Mouse (Mus musculus): ENCODE data around the gene Emc6. TPM values are rescaled to one million over a fixed set of nuclear protein-coding genes. Genes with fewer than 3 reads are reported as not detected.
A peak's percentile ranks its signal among the peaks of the same experiment; 100 is the strongest.

The Emc6 gene
- polyA plus RNA-seq, 1 experiment from 2014 or later, result 96.7 TPM

DNA sequence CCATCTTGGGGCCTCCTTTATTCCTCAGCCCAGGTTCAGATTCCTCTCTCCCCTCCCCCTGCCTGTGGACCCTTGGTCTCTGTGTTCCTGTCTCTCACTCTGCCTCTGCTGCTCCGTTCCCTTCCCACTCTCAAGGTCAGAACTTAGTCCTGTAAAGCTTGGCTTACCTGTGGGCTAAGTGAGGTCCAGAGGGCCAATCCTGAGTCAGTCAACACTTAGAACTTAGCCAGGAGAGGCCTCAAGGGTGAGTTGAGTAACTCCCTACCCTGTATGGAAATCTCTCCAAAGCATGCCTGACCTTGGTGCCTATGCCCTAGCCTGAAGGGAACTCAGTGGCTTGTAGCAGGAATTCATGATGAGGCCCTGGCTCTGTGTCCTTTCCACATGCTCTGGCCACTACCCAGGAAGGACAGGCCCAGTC lies 32.6 kb downstream of the Emc6 start:
- no peak overlapping the region for H3K4me2 ChIP-seq (replicated peaks)
- H3K4me1 ChIP-seq, result no peaks in the 10 kb centered on the region
- H3K9ac ChIP-seq, result no peak overlapping the region
- no peak for ATAC-seq (ENCODE audit: low FRiP score, low read depth)
- no peak overlapping the region for H3K27ac ChIP-seq
- H3K4me3 ChIP-seq, result no peak overlapping the region
- H3K9me3 ChIP-seq, result no peaks in the 10 kb centered on the region
- no peaks in the 10 kb centered on the region for H3K27me3 ChIP-seq
- no peaks in the 10 kb centered on the region for H3K36me3 ChIP-seq
- WGBS, result 69% methylated on average over 1 of the region's 1 CpGs

DNA sequence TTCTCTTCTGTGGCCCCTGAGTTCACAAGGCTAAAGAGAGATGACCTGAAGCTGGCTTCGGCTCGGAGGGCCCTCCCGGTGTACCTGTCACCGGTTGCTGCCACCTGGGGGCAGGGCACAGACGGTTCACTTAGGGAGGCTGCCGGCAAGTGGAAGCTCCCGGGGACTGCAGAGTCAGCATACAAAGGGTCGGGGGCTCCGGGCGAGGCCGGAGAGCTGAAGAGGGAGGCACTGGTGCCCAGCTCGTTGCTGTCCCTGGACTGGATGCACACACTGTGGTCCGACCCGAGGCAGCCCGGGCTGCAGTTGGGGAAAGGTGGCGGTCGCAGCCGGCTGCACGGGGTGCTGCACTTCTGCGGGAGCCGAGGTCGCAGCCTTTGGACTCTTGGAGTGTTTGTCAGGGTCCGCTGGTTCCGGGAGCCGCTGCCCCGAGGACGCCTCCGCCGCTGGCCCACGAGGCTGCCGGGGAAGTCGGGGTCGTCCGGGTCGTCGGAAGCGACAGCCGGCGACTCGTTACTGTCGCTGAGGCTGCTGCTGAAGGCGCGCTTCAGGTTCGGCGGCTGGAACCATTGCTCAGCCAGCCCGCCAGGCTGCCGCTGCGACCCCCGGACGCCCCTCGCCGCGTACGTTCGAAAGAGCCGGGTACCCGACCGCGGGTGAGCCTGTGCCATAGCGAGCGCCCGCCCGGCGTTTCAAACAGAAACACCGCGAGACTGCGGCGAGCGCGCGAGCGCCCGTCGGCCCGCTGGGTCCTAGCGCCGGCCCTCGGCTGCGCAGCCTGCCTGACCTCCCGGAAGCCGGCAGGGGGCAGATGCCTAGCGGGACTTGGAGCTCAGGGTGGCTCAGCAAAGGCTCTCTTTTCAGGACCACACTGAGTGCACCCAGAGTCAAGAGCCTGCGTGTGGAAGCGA lies 39.0 kb downstream of the Emc6 start, which contains the start of gene Haspin:
TSS of gene Haspin (minus strand) at position 704 of the 911 bp plus-strand sequence.
- peaks cover 11% of the 10 kb centered on the region for H3K36me3 ChIP-seq
- H3K9ac ChIP-seq, result peak within 1 kb of the TSS; percentile 85
- peaks cover 40% of the 10 kb centered on the region for H3K4me1 ChIP-seq
- no peaks in the 10 kb centered on the region for H3K27me3 ChIP-seq
- ATAC-seq (ENCODE audit: low FRiP score, low read depth), result peak; percentile 91
- peak within 1 kb of the TSS; percentile 83 for H3K4me2 ChIP-seq (replicated peaks)
- H3K27ac ChIP-seq, result no peak within 1 kb of the TSS
- H3K4me3 ChIP-seq, result peak within 1 kb of the TSS; percentile 89
- under 1% methylated on average over 81 of the region's 84 CpGs for WGBS
- 0 out of 2 replicates have a peak, but pooled peaks cover under 1% of the 10 kb centered on the region for H3K9me3 ChIP-seq

DNA sequence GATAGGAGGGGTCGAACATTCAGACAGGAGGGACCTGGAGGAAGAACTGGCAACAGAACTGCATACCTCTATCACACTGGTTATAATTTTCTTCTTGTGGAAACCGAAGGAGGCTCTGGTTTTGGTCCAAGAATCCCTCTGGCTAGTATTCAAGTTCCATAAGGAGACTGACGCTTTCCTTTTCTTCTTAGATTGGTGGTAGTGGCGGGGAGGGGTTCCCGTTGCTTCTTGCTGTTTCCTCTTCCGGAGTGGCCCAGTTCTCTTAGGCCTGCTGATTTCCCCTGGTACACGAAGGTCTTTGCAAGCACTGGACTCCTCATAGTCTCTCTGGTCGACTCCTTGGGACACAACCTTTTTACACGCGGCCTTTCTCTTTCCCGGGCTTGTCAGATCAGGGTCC lies 39.7 kb downstream of the Emc6 start:
- Histone ChIP-seq H3K27ac (no peak overlapping the region), H3K9ac (peak overlapping the region; percentile 85), H3K4me1 (peaks cover 40% of the 10 kb centered on the region), H3K9me3 (0 out of 2 replicates have a peak, but pooled peaks cover 3% of the 10 kb centered on the region), H3K4me3 (peak overlapping the region; percentile 89), H3K36me3 (peaks cover 18% of the 10 kb centered on the region), H3K4me2 (replicated peaks) (peak overlapping the region; percentile 83), H3K27me3 (no peaks in the 10 kb centered on the region)
- 39% methylated on average over 11 of the region's 11 CpGs for WGBS
- ATAC-seq (ENCODE audit: low FRiP score, low read depth), result no peak

DNA sequence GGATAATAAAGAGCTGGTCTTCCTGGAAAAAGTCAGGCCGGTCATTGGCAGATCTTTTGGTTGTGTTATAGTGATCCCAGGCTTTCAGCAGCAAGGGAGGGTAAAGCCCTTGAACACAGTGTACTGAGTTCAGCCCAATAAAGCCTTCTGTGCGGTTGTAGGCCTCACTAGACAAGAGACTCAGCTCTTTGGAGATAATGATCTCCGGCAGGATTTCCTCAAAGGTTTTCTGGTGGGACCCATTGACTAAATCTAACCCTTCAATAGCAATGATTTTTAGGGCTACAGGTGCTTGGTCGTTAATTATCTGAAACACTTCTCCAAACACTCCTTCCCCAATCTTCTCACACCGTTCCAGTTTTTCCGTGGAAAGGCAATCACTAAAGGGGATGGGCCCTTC lies 40.2 kb downstream of the Emc6 start:
- Histone ChIP-seq H3K27me3 (no peaks in the 10 kb centered on the region), H3K36me3 (peaks cover 21% of the 10 kb centered on the region), H3K4me2 (replicated peaks) (peak overlapping the region; percentile 83), H3K4me3 (peak overlapping the region; percentile 89), H3K9ac (peak overlapping the region; percentile 85; the same call in 1 of the 2 replicates), H3K4me1 (peaks cover 40% of the 10 kb centered on the region), H3K9me3 (0 out of 2 replicates have a peak, but pooled peaks cover 3% of the 10 kb centered on the region), H3K27ac (no peak overlapping the region)
- no peak for ATAC-seq (ENCODE audit: low FRiP score, low read depth)
- WGBS, result 78% methylated on average over 6 of the region's 6 CpGs

DNA sequence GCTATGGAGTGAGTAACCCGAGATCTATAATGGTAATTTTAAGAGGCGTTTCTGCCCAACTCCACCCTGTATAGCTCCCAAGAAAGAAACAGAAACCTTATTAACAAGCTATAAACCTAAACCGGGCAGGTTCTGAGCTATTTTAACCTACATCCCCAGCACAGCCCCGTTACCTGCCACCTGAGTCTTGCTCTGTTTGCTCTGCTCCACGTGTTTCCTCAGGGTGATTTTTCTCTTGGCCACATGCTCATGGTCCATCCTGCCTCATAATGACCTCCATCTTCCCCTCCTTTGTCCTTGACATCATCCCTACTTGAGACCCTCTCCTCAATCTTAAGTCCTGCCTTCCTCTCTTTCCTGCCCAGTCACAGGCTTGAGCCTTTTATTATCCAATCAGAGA lies 42.6 kb downstream of the Emc6 start:
- H3K27ac ChIP-seq, result no peak overlapping the region
- no peak overlapping the region for H3K9ac ChIP-seq
- H3K4me3 ChIP-seq, result peak overlapping the region; percentile 15; the same call in 1 of the 2 replicates
- peaks cover 31% of the 10 kb centered on the region for H3K36me3 ChIP-seq
- peaks cover 40% of the 10 kb centered on the region for H3K4me1 ChIP-seq
- WGBS, result 42% methylated on average over 5 of the region's 5 CpGs
- H3K27me3 ChIP-seq, result no peaks in the 10 kb centered on the region
- H3K4me2 ChIP-seq (replicated peaks), result peak overlapping the region; percentile 46
- H3K9me3 ChIP-seq, result 0 out of 2 replicates have a peak, but pooled peaks cover 3% of the 10 kb centered on the region
- ATAC-seq (ENCODE audit: low FRiP score, low read depth), result no peak

DNA sequence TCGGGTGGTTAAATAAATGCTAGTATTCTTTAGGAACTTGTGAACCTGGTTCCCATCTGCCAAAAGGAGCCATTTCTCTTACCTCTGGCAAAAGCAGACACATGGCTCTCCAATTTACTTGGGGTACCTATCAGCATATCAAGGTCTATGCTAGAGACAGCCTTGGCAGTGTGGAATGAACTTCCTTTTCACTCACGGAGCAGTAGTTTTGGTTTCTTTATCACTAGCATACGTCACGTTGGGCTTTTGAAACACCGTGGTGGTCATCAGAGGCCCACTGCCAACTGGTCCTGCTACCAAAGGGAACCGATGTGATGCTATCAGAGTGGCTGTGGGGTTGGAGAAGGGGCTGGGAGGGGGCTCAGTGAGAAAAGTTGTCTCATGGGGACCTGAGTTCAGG lies 43.8 kb downstream of the Emc6 start:
- Histone ChIP-seq H3K9me3 (0 out of 2 replicates have a peak, but pooled peaks cover 3% of the 10 kb centered on the region), H3K4me1 (peaks cover 40% of the 10 kb centered on the region), H3K4me3 (no peak overlapping the region), H3K36me3 (peaks cover 32% of the 10 kb centered on the region), H3K27ac (no peak overlapping the region), H3K4me2 (replicated peaks) (no peak overlapping the region), H3K9ac (no peak overlapping the region), H3K27me3 (no peaks in the 10 kb centered on the region)
- no peak for ATAC-seq (ENCODE audit: low FRiP score, low read depth)
- WGBS, result 96% methylated on average over 6 of the region's 6 CpGs

DNA sequence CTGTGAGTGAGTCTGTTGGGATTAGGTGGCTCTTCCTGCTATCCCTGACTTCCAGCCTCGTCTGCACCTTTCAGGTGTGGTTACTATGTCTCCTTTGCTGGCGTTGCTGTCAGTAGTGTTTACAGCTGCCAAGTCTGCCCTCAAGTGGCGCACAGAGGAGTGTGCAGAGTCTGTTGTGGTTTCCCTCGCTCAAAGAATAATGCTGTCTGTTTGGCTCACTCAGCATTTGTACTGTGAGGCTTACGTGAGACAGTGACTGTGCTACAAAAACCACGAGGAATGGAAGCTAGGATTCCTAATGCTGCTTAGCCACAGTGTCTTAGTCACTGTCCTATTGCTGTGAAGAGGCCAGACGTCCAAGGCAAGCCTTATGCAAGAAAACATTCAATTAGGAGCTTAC lies 45.8 kb downstream of the Emc6 start:
- Histone ChIP-seq H3K27ac (no peak overlapping the region), H3K4me3 (no peak overlapping the region), H3K4me2 (replicated peaks) (no peak overlapping the region), H3K4me1 (peaks cover 24% of the 10 kb centered on the region), H3K9me3 (0 out of 2 replicates have a peak, but pooled peaks cover 3% of the 10 kb centered on the region), H3K9ac (no peak overlapping the region), H3K36me3 (peaks cover 37% of the 10 kb centered on the region), H3K27me3 (no peaks in the 10 kb centered on the region)
- ATAC-seq (ENCODE audit: low FRiP score, low read depth), result no peak
- 78% methylated on average over 7 of the region's 7 CpGs for WGBS

DNA sequence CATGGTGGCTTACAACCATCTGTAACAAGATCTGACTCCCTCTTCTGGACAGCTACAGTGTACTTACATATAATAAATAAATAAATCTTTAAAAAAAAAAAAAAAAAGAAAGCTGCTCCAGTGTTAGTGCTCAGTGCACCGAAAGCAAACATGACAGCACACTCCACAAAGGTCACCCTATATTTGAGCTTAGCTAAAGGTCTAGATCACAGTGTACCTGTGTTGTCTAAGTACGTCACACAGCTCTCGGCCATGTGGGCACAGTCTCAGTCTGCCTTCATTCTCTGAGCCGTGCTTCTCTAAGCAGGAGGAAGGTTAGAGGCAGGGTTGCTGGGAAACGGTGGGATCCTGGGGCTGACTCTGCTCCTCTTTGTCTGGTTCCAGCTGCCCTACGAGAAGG lies 50.3 kb downstream of the Emc6 start:
- peaks cover 20% of the 10 kb centered on the region; the same call in 1 of the 2 replicates for H3K36me3 ChIP-seq
- H3K9me3 ChIP-seq, result no peaks in the 10 kb centered on the region
- no peaks in the 10 kb centered on the region for H3K4me1 ChIP-seq
- WGBS, result 92% methylated on average over 6 of the region's 6 CpGs
- ATAC-seq (ENCODE audit: low FRiP score, low read depth), result no peak
- H3K4me2 ChIP-seq (replicated peaks), result no peak overlapping the region
- H3K4me3 ChIP-seq, result no peak overlapping the region
- no peak overlapping the region for H3K27ac ChIP-seq
- H3K27me3 ChIP-seq, result no peaks in the 10 kb centered on the region
- H3K9ac ChIP-seq, result no peak overlapping the region

Other genes starting within 250 kb of the Emc6 start
- gene Atp2a3, start 215.9 kb downstream of the Emc6 start, polyA plus RNA-seq (2015; fragmentation: Nextera tagmentation; extraction: Ambion mirVana), result 0.96 and 1.3 TPM in 2 replicates
- 0.84 and 1.0 TPM in 2 replicates for gene P2rx1, start 177.9 kb downstream of the Emc6 start, polyA plus RNA-seq (2015; fragmentation: Nextera tagmentation; extraction: Ambion mirVana)
- gene Camkk1, start 158.0 kb downstream of the Emc6 start, polyA plus RNA-seq (2015; fragmentation: Nextera tagmentation; extraction: Ambion mirVana), result 11.3 and 12.7 TPM in 2 replicates
- gene Ncbp3, start 129.3 kb downstream of the Emc6 start, polyA plus RNA-seq (2015; fragmentation: Nextera tagmentation; extraction: Ambion mirVana), result 14.0 and 14.5 TPM in 2 replicates
- gene Itgae, start 86.5 kb downstream of the Emc6 start, polyA plus RNA-seq (2015; fragmentation: Nextera tagmentation; extraction: Ambion mirVana), result 0.32 and 0.57 TPM in 2 replicates
- gene Haspin, start 38.7 kb downstream of the Emc6 start, polyA plus RNA-seq (2015; fragmentation: Nextera tagmentation; extraction: Ambion mirVana), result 14.5 and 15.5 TPM in 2 replicates
- gene P2rx5, start 16.6 kb downstream of the Emc6 start, polyA plus RNA-seq (2015; fragmentation: Nextera tagmentation; extraction: Ambion mirVana), result 0.70 and 0.89 TPM in 2 replicates
- gene Tax1bp3, start within 50 bp of the Emc6 start, polyA plus RNA-seq (2015; fragmentation: Nextera tagmentation; extraction: Ambion mirVana), result 244 and 248 TPM in 2 replicates
- gene Ctns, start 22.0 kb upstream of the Emc6 start, polyA plus RNA-seq (2015; fragmentation: Nextera tagmentation; extraction: Ambion mirVana), result 26.0 and 26.3 TPM in 2 replicates
- 1.9 and 2.6 TPM in 2 replicates for gene Shpk, start 22.4 kb upstream of the Emc6 start, polyA plus RNA-seq (2015; fragmentation: Nextera tagmentation; extraction: Ambion mirVana)
- gene Trpv1, start 57.3 kb upstream of the Emc6 start, polyA plus RNA-seq (2015; fragmentation: Nextera tagmentation; extraction: Ambion mirVana), result 0.05 and 0.17 TPM in 2 replicates
- 0.09 and 0.14 TPM in 2 replicates for gene Trpv3, start 90.4 kb upstream of the Emc6 start, polyA plus RNA-seq (2015; fragmentation: Nextera tagmentation; extraction: Ambion mirVana)
- gene Aspa, start 152.6 kb upstream of the Emc6 start, polyA plus RNA-seq (2015; fragmentation: Nextera tagmentation; extraction: Ambion mirVana), result 1.0 and 1.2 TPM in 2 replicates
- not detected in 2 replicates for gene Gm49340, start 152.7 kb upstream of the Emc6 start, polyA plus RNA-seq (2015; fragmentation: Nextera tagmentation; extraction: Ambion mirVana)
- not detected in 2 replicates for gene Spata22, start 152.7 kb upstream of the Emc6 start, polyA plus RNA-seq (2015; fragmentation: Nextera tagmentation; extraction: Ambion mirVana)
- not detected in 2 replicates for gene Olfr20, start 173.7 kb upstream of the Emc6 start, polyA plus RNA-seq (2015; fragmentation: Nextera tagmentation; extraction: Ambion mirVana)
- gene Olfr376, start 194.2 kb upstream of the Emc6 start, polyA plus RNA-seq (2015; fragmentation: Nextera tagmentation; extraction: Ambion mirVana), result not detected in 2 replicates
- gene Olfr1, start 222.6 kb upstream of the Emc6 start, polyA plus RNA-seq (2015; fragmentation: Nextera tagmentation; extraction: Ambion mirVana), result not detected in 2 replicates